13 mouse cellular contexts compared by ENCODE assay signal in the genomic region with DNA sequence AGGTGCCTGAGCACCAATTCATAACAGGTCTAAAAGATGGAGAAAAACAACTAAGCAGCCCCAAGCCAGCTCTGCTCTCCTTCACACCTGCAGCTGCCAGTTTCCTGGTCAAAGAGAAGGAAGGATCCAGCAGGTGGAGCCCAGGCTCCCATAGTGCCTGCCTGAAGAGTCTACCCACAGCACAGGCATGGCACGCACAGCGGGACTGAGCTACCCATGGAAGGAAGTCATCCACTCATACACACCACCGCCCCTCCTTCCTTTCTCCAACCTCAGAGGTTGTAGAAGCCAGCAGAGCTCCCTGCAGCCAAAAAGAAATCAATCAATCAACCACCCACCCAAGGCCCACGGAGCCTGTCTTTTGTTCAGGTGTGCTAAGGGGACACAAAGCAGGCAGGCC.
DNase-seq lines count a peak whose midpoint lies in the region; ATAC-seq and TF ChIP-seq lines count a peak whose summit lies in the region.
"Had no signal": no experiment of that assay in that cellular context is flagged by ENCODE, and none has a peak within 500 bp of the region (broad histone marks: within the 10 kb centered on the region; RNA-seq: fewer than 3 reads in every experiment).

No protein-coding gene starts in this region.

- no peaks in the 10 kb centered on the region for H3K9me3 ChIP-seq in embryonic facial prominence, embryonic 14.5 days (ENCODE audit: control insufficient read depth, low read length)
- no peaks in the 10 kb centered on the region for H3K9me3 ChIP-seq in embryonic facial prominence, embryonic 10.5 days
- H3K9me3 ChIP-seq in kidney, postnatal 0 days (replicated peaks; ENCODE audit: low read length), result no peaks in the 10 kb centered on the region
- H3K9me3 ChIP-seq in kidney, embryonic 14.5 days (ENCODE audit: control insufficient read depth, low read length), result no peaks in the 10 kb centered on the region
- no peaks in the 10 kb centered on the region for H3K9me3 ChIP-seq in ES-Bruce4 (replicated peaks; ENCODE audit: control insufficient read depth, insufficient read depth, low read length, poor library complexity, severe bottlenecking)
- no peaks in the 10 kb centered on the region for H3K9me3 ChIP-seq in lung, embryonic 14.5 days (ENCODE audit: low read depth, low read length)
- H3K9me3 ChIP-seq: hindbrain, embryonic 12.5 days; neural tube, embryonic 15.5 days had no signal

- peaks cover 13% of the 10 kb centered on the region; the same call in 1 of the 2 replicates for H3K4me1 ChIP-seq in embryonic facial prominence, embryonic 14.5 days (ENCODE audit: control insufficient read depth, insufficient read depth, low read length)
- peaks cover 38% of the 10 kb centered on the region for H3K4me1 ChIP-seq in embryonic facial prominence, embryonic 10.5 days
- H3K4me1 ChIP-seq in kidney, postnatal 0 days (replicated peaks; ENCODE audit: insufficient read depth, low read length), result no peaks in the 10 kb centered on the region
- H3K4me1 ChIP-seq in kidney, embryonic 14.5 days (ENCODE audit: control insufficient read depth, insufficient read depth, low read length), result no peaks in the 10 kb centered on the region
- H3K4me1 ChIP-seq in ES-Bruce4 (ENCODE audit: control insufficient read depth, insufficient read depth, low read length), result no peaks in the 10 kb centered on the region
- H3K4me1 ChIP-seq in lung, embryonic 14.5 days (ENCODE audit: insufficient read depth), result no peaks in the 10 kb centered on the region
- H3K4me1 ChIP-seq: hindbrain, embryonic 12.5 days; neural tube, embryonic 15.5 days had no signal

- H3K4me2 ChIP-seq in embryonic facial prominence, embryonic 14.5 days (ENCODE audit: low read depth, low read length), result no peak overlapping the region
- no peak overlapping the region for H3K4me2 ChIP-seq in kidney, postnatal 0 days (ENCODE audit: low read length)
- no peak overlapping the region for H3K4me2 ChIP-seq in kidney, embryonic 14.5 days (replicated peaks; ENCODE audit: low read depth, low read length)
- no peak overlapping the region for H3K4me2 ChIP-seq in lung, embryonic 14.5 days
- H3K4me2 ChIP-seq: hindbrain, embryonic 12.5 days; neural tube, embryonic 15.5 days had no signal

- no peak for TF ChIP-seq POLR2A in ES-Bruce4 (IDR thresholded peaks at IDR 0.05; ENCODE audit: insufficient read depth, low read length)

- no peaks in the 10 kb centered on the region for H3K27me3 ChIP-seq in embryonic facial prominence, embryonic 14.5 days (replicated peaks; ENCODE audit: control insufficient read depth, insufficient read depth, low read length)
- peaks cover 32% of the 10 kb centered on the region for H3K27me3 ChIP-seq in embryonic facial prominence, embryonic 10.5 days (replicated peaks; ENCODE audit: low read depth, poor library complexity, severe bottlenecking)
- H3K27me3 ChIP-seq in kidney, postnatal 0 days (ENCODE audit: insufficient read depth, low read length), result no peaks in the 10 kb centered on the region
- H3K27me3 ChIP-seq in kidney, embryonic 14.5 days (ENCODE audit: control insufficient read depth, insufficient read depth, low read length), result no peaks in the 10 kb centered on the region
- no peaks in the 10 kb centered on the region for H3K27me3 ChIP-seq in ES-Bruce4 (ENCODE audit: control insufficient read depth, insufficient read depth, low read length, poor library complexity, severe bottlenecking)
- no peaks in the 10 kb centered on the region for H3K27me3 ChIP-seq in lung, embryonic 14.5 days (ENCODE audit: insufficient read depth, low read length)
- H3K27me3 ChIP-seq: hindbrain, embryonic 12.5 days; neural tube, embryonic 15.5 days had no signal

- DNase-seq in embryonic facial prominence, embryonic 14.5 days (ENCODE audit: low spot score), result peak; percentile 33
- no peak for DNase-seq in embryonic facial prominence, embryonic 10.5 days (ENCODE audit: low spot score)
- no peak for DNase-seq in kidney, postnatal 0 days (ENCODE audit: low spot score)
- DNase-seq in lung, embryonic 14.5 days, result peak; percentile 51
- DNase-seq in embryo, embryonic 9.5 days (ENCODE audit: extremely low spot score), result no peak
- no peak for DNase-seq in layer of hippocampus, adult 9-10 months (ENCODE audit: low spot score)
- DNase-seq: adrenal gland, adult 2 months; right cerebral cortex, postnatal 25 days had no signal

- TF ChIP-seq EP300 in ES-Bruce4 (IDR thresholded peaks at IDR 0.05; ENCODE audit: insufficient read depth, low read depth, low read length), result no peak

- H3K4me3 ChIP-seq in embryonic facial prominence, embryonic 14.5 days (ENCODE audit: low read depth, low read length), result no peak overlapping the region
- H3K4me3 ChIP-seq in embryonic facial prominence, embryonic 10.5 days, result no peak overlapping the region
- no peak overlapping the region for H3K4me3 ChIP-seq in kidney, postnatal 0 days (replicated peaks; ENCODE audit: low read depth, low read length)
- no peak overlapping the region for H3K4me3 ChIP-seq in kidney, embryonic 14.5 days (ENCODE audit: low read length)
- no peak overlapping the region for H3K4me3 ChIP-seq in ES-Bruce4 (ENCODE audit: low read depth, low read length)
- H3K4me3 ChIP-seq in lung, embryonic 14.5 days (ENCODE audit: low read depth, low read length), result no peak overlapping the region
- H3K4me3 ChIP-seq: hindbrain, embryonic 12.5 days; neural tube, embryonic 15.5 days had no signal

- peak; percentile 62; the same call in 1 of the 2 replicates for TF ChIP-seq CTCF in kidney, postnatal 0 days (IDR thresholded peaks at IDR 0.05; ENCODE audit: low read depth)
- TF ChIP-seq CTCF in ES-Bruce4 (IDR thresholded peaks at IDR 0.05; ENCODE audit: low read depth, low read length), result peak; percentile 11
- peak; percentile 49 for TF ChIP-seq CTCF in lung, embryonic 14.5 days (IDR thresholded peaks at IDR 0.05; ENCODE audit: low read depth)

- no peak overlapping the region for H3K9ac ChIP-seq in embryonic facial prominence, embryonic 14.5 days (ENCODE audit: low read depth, low read length)
- H3K9ac ChIP-seq in kidney, postnatal 0 days (ENCODE audit: low read depth, low read length), result no peak overlapping the region
- no peak overlapping the region for H3K9ac ChIP-seq in kidney, embryonic 14.5 days (ENCODE audit: low read depth, low read length)
- no peak overlapping the region for H3K9ac ChIP-seq in ES-Bruce4 (ENCODE audit: low read depth, poor library complexity, severe bottlenecking)
- H3K9ac ChIP-seq in lung, embryonic 14.5 days, result no peak overlapping the region
- H3K9ac ChIP-seq: hindbrain, embryonic 12.5 days; neural tube, embryonic 15.5 days had no signal

- no peaks in the 10 kb centered on the region for H3K36me3 ChIP-seq in embryonic facial prominence, embryonic 14.5 days (ENCODE audit: control insufficient read depth, insufficient read depth, low read length)
- H3K36me3 ChIP-seq in embryonic facial prominence, embryonic 10.5 days (replicated peaks), result no peaks in the 10 kb centered on the region
- no peaks in the 10 kb centered on the region for H3K36me3 ChIP-seq in kidney, postnatal 0 days (ENCODE audit: insufficient read depth, low read length)
- no peaks in the 10 kb centered on the region for H3K36me3 ChIP-seq in kidney, embryonic 14.5 days (ENCODE audit: control insufficient read depth, insufficient read depth, low read length)
- H3K36me3 ChIP-seq in ES-Bruce4 (ENCODE audit: control insufficient read depth, insufficient read depth, low read length, poor library complexity, severe bottlenecking), result no peaks in the 10 kb centered on the region
- H3K36me3 ChIP-seq in lung, embryonic 14.5 days (ENCODE audit: insufficient read depth), result no peaks in the 10 kb centered on the region
- H3K36me3 ChIP-seq: hindbrain, embryonic 12.5 days; neural tube, embryonic 15.5 days had no signal

- no peak overlapping the region for H3K27ac ChIP-seq in embryonic facial prominence, embryonic 14.5 days (replicated peaks; ENCODE audit: low read depth, low read length)
- no peak overlapping the region for H3K27ac ChIP-seq in embryonic facial prominence, embryonic 10.5 days (replicated peaks)
- no peak overlapping the region for H3K27ac ChIP-seq in kidney, postnatal 0 days
- H3K27ac ChIP-seq in kidney, embryonic 14.5 days (ENCODE audit: low read depth, low read length), result no peak overlapping the region
- H3K27ac ChIP-seq in ES-Bruce4 (ENCODE audit: insufficient read depth, low read length), result no peak overlapping the region
- H3K27ac ChIP-seq in lung, embryonic 14.5 days (ENCODE audit: low read depth), result no peak overlapping the region
- H3K27ac ChIP-seq: hindbrain, embryonic 12.5 days; neural tube, embryonic 15.5 days had no signal

- ATAC-seq in embryonic facial prominence, embryonic 14.5 days (ENCODE audit: low read depth), result 0 out of 2 replicates have a peak, but pooled peaks have one; percentile 33
- no peak for ATAC-seq in kidney, postnatal 0 days (replicated peaks; ENCODE audit: low FRiP score, low read depth)
- no peak for ATAC-seq in kidney, embryonic 14.5 days (ENCODE audit: low FRiP score, low TSS enrichment)
- no peak for ATAC-seq in lung, embryonic 14.5 days (ENCODE audit: insufficient read depth)
- ATAC-seq: forebrain, embryonic 16.5 days had no signal

- WGBS in embryonic facial prominence, embryonic 14.5 days, result 67% methylated on average over 4 of the region's 4 CpGs
- WGBS in embryonic facial prominence, embryonic 10.5 days, result 64% methylated on average over 4 of the region's 4 CpGs
- WGBS in kidney, postnatal 0 days, result 53% methylated on average over 4 of the region's 4 CpGs
- 53% methylated on average over 4 of the region's 4 CpGs for WGBS in kidney, embryonic 14.5 days
- WGBS in lung, embryonic 14.5 days, result 48% methylated on average over 4 of the region's 4 CpGs

Comparison
In these comparisons a context has a peak if more than half of its experiments do, and no peak if none do; other contexts are left out.
1. DNase-seq: peak in embryonic facial prominence, embryonic 14.5 days (single experiment) and lung, embryonic 14.5 days (single experiment); none in embryonic facial prominence, embryonic 10.5 days (single experiment), kidney, postnatal 0 days (single experiment), embryo, embryonic 9.5 days (single experiment) and layer of hippocampus, adult 9-10 months (single experiment).
2. CTCF ChIP-seq: peak in every context shown above with its lines; median percentile 62 in kidney, postnatal 0 days; 49 in lung, embryonic 14.5 days; 11 in ES-Bruce4.